In the genomic region with DNA sequence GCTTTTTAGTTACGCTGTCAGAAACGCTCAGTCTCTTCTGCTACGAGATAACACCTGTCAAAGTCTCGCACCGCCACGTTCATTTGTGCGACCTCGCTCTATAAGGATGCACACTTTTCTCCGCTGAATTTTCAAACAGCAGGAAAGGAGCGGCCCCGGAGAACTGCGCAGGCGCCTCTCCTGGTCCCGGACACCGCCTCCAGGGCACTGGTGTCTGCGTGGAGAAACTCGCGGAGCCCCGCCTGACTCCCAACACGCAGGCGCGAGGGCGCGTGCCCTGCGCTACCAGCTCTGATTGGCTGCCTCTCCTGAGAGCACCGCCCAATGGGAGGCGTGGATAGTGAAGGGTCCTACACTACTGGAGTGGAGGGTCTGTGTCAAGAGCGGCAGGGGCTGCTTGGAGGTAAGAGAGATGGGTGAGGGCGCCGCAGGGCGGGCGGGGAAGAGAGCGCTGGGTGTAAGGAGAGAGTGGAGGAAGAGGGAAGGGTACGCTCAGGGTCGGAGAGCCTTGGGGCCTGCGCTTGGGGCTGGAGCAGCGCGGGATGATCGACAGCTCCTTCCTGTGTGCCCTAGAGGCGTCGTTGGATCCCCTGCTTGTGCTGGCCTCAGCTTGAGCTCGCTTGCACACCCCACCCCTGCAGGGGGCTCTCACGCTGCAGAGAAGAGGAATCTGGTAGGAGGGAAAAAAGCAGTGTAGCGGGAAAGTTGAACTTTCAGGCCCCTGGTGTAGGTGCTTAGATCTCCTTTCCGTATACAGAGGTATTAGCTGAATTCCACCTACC, we compare ENCODE assay signal across 1 mouse cellular context.
A peak's percentile ranks its signal among the peaks of the same experiment; 100 is the strongest.
TF ChIP-seq lines count a peak whose summit lies in the region.

TSS of gene Zfp526 (plus strand) at position 324 of the 782 bp plus-strand sequence.

TF ChIP-seq in CH12.LX, 34 proteins besides CTCF, POLR2A, EP300 and RAD21 (continued from another document):
- TF ChIP-seq ZNF384 (IDR thresholded peaks at IDR 0.05; ENCODE audit: low read depth, low read length) = no peak
- no peak for TF ChIP-seq ZC3H11A (IDR thresholded peaks at IDR 0.05; ENCODE audit: low read depth, low read length)
- peak; percentile 80 for TF ChIP-seq NELFE (IDR thresholded peaks at IDR 0.05; ENCODE audit: low read depth, low read length)
- TF ChIP-seq ZKSCAN1 (IDR thresholded peaks at IDR 0.05; ENCODE audit: borderline replicate concordance, low read depth, low read length) = no peak
- TF ChIP-seq MAFK (IDR thresholded peaks at IDR 0.05; ENCODE audit: insufficient replicate concordance, low read length) = no peak
- peak; percentile 73 for TF ChIP-seq HCFC1 (IDR thresholded peaks at IDR 0.05; ENCODE audit: low read depth, low read length)
- no peak for TF ChIP-seq ETS1 (conservative IDR thresholded peaks at IDR 0.05; ENCODE audit: low read depth, low read length)
- no peak for TF ChIP-seq MEF2A (IDR thresholded peaks at IDR 0.05; ENCODE audit: borderline replicate concordance, low read depth, low read length)
- no peak for TF ChIP-seq GABPA (IDR thresholded peaks at IDR 0.05; ENCODE audit: insufficient replicate concordance, low read depth, low read length)
- no peak for TF ChIP-seq JUND (conservative IDR thresholded peaks at IDR 0.05; ENCODE audit: low read depth, low read length)
- TF ChIP-seq ELF1 (IDR thresholded peaks at IDR 0.05; ENCODE audit: low read depth, low read length) = peak; percentile 65
- 0 out of 2 replicates have a peak, but pooled peaks have one; percentile 27 for TF ChIP-seq TBP (conservative IDR thresholded peaks at IDR 0.05; ENCODE audit: low read depth, low read length)
- no peak for TF ChIP-seq JUN (IDR thresholded peaks at IDR 0.05; ENCODE audit: insufficient read depth, low read depth, low read length)
- no peak; the same call in 1 of the 2 replicates for TF ChIP-seq BHLHE40 (IDR thresholded peaks at IDR 0.05; ENCODE audit: low read depth, low read length)
- TF ChIP-seq MYC (IDR thresholded peaks at IDR 0.05; ENCODE audit: low read depth, low read length) = no peak
- TF ChIP-seq NRF1 (IDR thresholded peaks at IDR 0.05; ENCODE audit: low read depth, low read length) = peak; percentile 97
- TF ChIP-seq MAX (IDR thresholded peaks at IDR 0.05; ENCODE audit: low read length) = peak; percentile 78
- peak; percentile 74 for TF ChIP-seq CHD2 (IDR thresholded peaks at IDR 0.05; ENCODE audit: low read length)
- TF ChIP-seq SMC3 (IDR thresholded peaks at IDR 0.05; ENCODE audit: low read depth, low read length) = peak; percentile 13; the same call in 1 of the 2 replicates
- no peak for TF ChIP-seq RCOR1 (conservative IDR thresholded peaks at IDR 0.05; ENCODE audit: low read depth, low read length)
- no peak for TF ChIP-seq UBTF (IDR thresholded peaks at IDR 0.05; ENCODE audit: low read depth, low read length)
- no peak; the same call in 1 of the 2 replicates for TF ChIP-seq POLR2AphosphoS2 (IDR thresholded peaks at IDR 0.05; ENCODE audit: low read depth, low read length)
- 0 out of 2 replicates have a peak, but pooled peaks have one; percentile 4 for TF ChIP-seq IRF4 (IDR thresholded peaks at IDR 0.05; ENCODE audit: low read depth, low read length)
- TF ChIP-seq TCF12 (IDR thresholded peaks at IDR 0.05; ENCODE audit: low read depth, low read length) = peak; percentile 67
- peak; percentile 87 for TF ChIP-seq MXI1 (IDR thresholded peaks at IDR 0.05; ENCODE audit: low read depth, low read length)
- TF ChIP-seq KAT2A (IDR thresholded peaks at IDR 0.05; ENCODE audit: insufficient replicate concordance, low read length) = no peak
- TF ChIP-seq USF1 (IDR thresholded peaks at IDR 0.05; ENCODE audit: low read depth, low read length) = peak; percentile 84
- TF ChIP-seq MAZ (IDR thresholded peaks at IDR 0.05; ENCODE audit: low read depth, low read length) = peak; percentile 64; the same call in 1 of the 2 replicates
- no peak for TF ChIP-seq E2F4 (IDR thresholded peaks at IDR 0.05; ENCODE audit: insufficient replicate concordance, low read depth, low read length)
- TF ChIP-seq ZMIZ1 (IDR thresholded peaks at IDR 0.05; ENCODE audit: low read depth, low read length) = peak; percentile 55; the same call in 1 of the 2 replicates
- peak; percentile 58 for TF ChIP-seq USF2 (conservative IDR thresholded peaks at IDR 0.05; ENCODE audit: low read depth, low read length)
